Mouse (Mus musculus): ENCODE results near the gene Chmp6.

Chmp6 gene

DNA sequence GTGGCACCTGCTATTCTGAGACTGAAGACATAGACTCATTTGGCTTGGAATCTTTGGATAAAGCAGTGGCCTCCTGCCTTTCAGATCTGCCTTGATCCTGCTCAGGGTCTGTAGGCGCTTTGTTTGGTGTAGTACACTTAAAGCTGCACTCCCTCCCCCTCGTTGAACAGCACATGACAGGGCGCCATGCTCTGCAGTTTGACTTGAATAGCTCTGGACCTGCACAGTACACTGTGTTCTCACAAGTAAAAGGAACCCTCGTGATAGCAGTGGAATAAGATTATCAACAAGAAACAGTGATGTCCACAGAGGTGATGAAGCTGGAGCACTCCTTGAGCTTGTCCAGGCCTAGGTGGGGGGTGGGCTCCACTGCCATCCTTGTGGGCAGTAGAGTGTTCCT, 46.5 kb downstream of the Chmp6 start:
- no peak for DNase-seq (ENCODE audit: low spot score)

DNA sequence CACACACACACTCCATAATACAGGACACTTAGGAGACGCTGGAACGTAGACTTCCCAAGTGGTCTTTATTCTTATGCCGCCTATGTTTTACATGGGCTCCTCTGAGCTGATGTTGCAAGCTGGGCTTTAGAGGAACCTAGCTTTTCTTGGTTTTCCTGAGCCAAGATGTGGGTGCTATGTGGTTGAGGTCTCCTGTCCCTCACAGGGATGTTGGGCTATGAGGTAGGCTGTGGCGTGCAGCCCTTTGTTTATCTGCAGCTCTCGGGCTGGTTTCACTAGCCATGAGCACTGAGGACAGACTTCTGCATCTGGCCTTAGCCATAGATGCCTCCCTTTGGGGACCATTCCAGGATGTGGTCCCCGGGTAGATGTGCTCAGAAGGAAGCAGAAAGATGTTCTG, 47.4 kb downstream of the Chmp6 start:
- DNase-seq (ENCODE audit: low spot score), result no peak

DNA sequence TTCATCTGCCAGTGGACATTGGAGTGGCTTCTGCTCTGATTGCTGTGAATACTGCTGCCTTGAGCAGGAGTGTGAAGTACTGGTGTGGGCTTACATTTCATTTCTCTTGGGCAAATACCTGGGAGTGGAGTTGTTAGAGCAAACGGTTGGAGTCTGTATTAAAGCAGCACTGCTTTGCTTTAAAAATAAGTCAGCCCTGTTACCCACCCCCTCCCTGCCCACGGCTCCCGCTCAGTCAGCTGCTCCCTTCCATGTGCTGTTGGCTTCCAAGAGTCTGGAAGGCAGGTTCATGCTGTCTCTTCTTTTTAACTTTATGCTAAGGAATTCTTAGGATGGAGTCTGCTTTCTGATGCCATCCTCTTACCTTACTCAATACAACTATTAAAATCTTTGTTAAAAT, 48.3 kb downstream of the Chmp6 start:
- DNase-seq (ENCODE audit: low spot score), result no peak

DNA sequence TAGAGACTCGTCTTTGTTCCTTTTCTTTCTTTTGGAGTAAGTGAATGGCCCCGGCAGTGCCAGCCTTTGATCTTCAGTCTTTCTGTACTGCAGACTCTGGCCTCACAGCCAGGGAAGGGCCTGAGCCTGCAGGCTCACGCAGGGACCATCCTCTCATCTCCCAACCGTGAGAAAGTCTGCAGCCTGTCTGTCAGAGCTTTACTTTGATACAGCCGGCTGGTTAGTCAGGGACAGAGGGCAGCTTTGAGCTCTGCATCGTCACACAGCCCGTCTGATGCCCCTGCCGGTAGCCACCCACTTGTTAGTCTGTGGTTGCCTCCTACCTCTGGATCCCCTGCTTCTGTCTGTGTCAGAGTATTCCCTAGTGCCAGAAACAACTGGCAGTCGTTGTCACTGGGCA, 51.8 kb downstream of the Chmp6 start:
- DNase-seq (ENCODE audit: low spot score), result no peak

DNA sequence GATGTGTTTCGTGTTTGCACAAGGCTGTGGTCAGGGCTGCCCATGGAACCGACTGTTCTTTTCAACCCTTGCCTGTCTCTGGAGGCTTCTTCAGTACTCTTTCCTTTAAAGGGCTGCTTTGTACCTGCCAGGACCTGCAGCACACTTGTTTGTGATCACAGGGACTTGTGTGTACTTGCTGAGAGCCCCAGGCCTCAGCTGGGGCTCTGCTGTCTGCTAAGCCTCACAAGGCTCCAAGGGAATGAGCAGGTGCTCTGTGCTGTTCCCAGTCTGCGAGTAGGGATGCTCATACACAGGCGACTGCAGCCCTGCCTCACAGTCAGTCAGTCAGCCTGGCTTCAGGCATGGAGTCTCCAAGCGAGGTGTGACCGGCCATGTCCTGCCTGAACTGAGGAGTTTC, 53.1 kb downstream of the Chmp6 start:
- no peak for DNase-seq (ENCODE audit: low spot score)

DNA sequence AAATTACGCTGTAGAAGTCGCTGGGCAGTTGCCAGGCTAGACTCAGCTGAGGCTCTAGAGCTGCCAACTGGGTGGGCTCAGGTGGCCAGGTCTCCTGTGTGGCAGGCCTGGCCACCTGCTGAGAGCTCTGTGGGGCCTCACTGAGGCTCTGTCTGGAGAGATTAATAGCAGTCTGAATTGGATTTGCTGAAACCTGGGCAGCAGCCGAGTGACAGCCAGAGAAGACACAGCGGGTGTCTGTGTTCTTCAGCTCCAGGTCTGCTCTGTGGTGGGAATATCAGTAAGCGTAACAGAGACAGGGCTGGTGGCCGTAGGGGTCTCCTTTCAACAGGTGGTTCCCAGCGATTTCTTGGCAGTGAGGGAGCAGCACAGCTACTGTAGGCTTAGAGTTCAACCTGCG, 54.2 kb downstream of the Chmp6 start:
- DNase-seq (ENCODE audit: low spot score), result no peak

DNA sequence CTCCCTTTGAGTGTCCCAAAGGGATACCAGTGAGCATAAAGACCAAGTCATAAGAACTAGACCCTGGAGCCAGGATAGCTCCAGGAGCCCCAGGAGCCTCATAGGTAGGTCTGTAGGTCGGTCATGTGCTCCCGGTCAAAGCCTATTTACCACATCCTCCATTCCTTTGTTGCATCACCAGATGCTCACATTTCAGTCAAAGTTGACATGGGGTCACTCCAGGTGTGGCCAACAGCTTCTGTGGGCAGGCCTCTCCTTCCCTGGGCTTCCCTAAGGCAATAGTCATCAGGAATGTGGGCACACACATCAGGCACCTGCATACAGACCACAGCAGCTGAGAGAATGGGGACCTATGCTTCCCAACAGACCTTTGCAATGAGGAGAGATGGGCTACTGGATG, 54.7 kb downstream of the Chmp6 start:
- no peak for DNase-seq (ENCODE audit: low spot score)
